Mouse (Mus musculus) CH12.LX (cell line): ENCODE measurements at regions not wholly inside any gene's neighbourhood (a gene's known extent, or its start where the extent isn't known, plus 50 kb on each side); places are given as distances from the start of the nearest gene placed in this dataset.

ENCODE experiments used
- DNase-seq: peaks from one replicate; pipeline ENCODE4 v3.0.0-alpha.2; 2013; ENCODE audit errors: extremely low read depth
- H3K27ac ChIP-seq: 2 replicates; pipeline ENCODE4 v1.5.1; 2012; ENCODE audit warnings: low read depth, mild to moderate bottlenecking, control low read depth, moderate library complexity; ENCODE audit not compliant: insufficient read depth
- H3K27me3 ChIP-seq: replicated peaks from 2 replicates; pipeline ENCODE3; 2012; ENCODE audit warnings: inconsistent platforms
- H3K36me3 ChIP-seq, 2 experiments: replicated peaks in 1 of 2; 2 replicates each; pipeline versions ENCODE3 to v1.6.1; 2012; ENCODE audit warnings: inconsistent platforms in 1 of 2, low read length in 1 of 2, mild to moderate bottlenecking in 1 of 2, mixed read lengths in 1 of 2, moderate library complexity in 1 of 2; ENCODE audit not compliant: control insufficient read depth in 1 of 2, insufficient read depth in 1 of 2
- H3K4me1 ChIP-seq, 2 experiments: 2 replicates each; pipeline ENCODE4 v1.6.1; 2012; ENCODE audit warnings: inconsistent platforms in 1 of 2, moderate library complexity in 1 of 2; ENCODE audit not compliant: insufficient read depth in 2 of 2, control insufficient read depth in 1 of 2
- H3K4me2 ChIP-seq: 2 replicates; pipeline ENCODE4 v1.6.1; 2012; ENCODE audit warnings: low read depth, mild to moderate bottlenecking, control low read depth; ENCODE audit not compliant: poor library complexity, insufficient read depth, severe bottlenecking
- H3K4me3 ChIP-seq, 3 experiments: fragments of 150-350 bp in 1 of 3; sonication (generic) in 1 of 3; replicated peaks in 1 of 3; 2 replicates each; pipeline versions ENCODE3 to v1.5.1; 2011 to 2012; ENCODE audit warnings: low read depth in 2 of 3, low read length in 2 of 3, mild to moderate bottlenecking in 2 of 3, moderate library complexity in 2 of 3, control low read depth in 1 of 3, improper control_type of control experiment in 1 of 3, inconsistent platforms in 1 of 3, mixed read lengths in 1 of 3; ENCODE audit not compliant: poor library complexity in 1 of 3
- H3K79me2 ChIP-seq: replicated peaks from 2 replicates; pipeline ENCODE4 v1.6.1; 2012; ENCODE audit warnings: mild to moderate bottlenecking, moderate library complexity; ENCODE audit not compliant: control insufficient read depth, poor library complexity, insufficient read depth, severe bottlenecking; ENCODE audit errors: extremely low read depth
- H3K9ac ChIP-seq: 2 replicates; pipeline ENCODE4 v1.6.1; 2012; ENCODE audit warnings: low read depth, mild to moderate bottlenecking, control low read depth, moderate library complexity; ENCODE audit not compliant: insufficient read depth
- H3K9me3 ChIP-seq: replicated peaks from 2 replicates; pipeline ENCODE3; 2012; ENCODE audit warnings: low read length, inconsistent platforms, mixed read lengths
- CTCF ChIP-seq, 2 experiments: IDR thresholded peaks in 1 of 2; conservative IDR thresholded peaks in 1 of 2; 2 replicates each; pipeline ENCODE4 v1.5.1; 2011 to 2012; ENCODE audit warnings: low read depth in 2 of 2, low read length in 2 of 2, improper control_type of control experiment in 1 of 2, inconsistent platforms in 1 of 2, mild to moderate bottlenecking in 1 of 2, moderate library complexity in 1 of 2
- EP300 ChIP-seq: IDR thresholded peaks from 2 replicates; pipeline ENCODE4 v1.6.1; 2011; ENCODE audit warnings: low read length, improper control_type of control experiment
- GABPA ChIP-seq: IDR thresholded peaks from 2 replicates; pipeline ENCODE4 v1.6.1; 2012; ENCODE audit warnings: low read depth, low read length, improper control_type of control experiment, inconsistent platforms; ENCODE audit not compliant: insufficient replicate concordance
- HCFC1 ChIP-seq: IDR thresholded peaks from 2 replicates; pipeline ENCODE4 v1.6.1; 2012; ENCODE audit warnings: low read depth, mild to moderate bottlenecking, inconsistent platforms, low read length, improper control_type of control experiment
- IRF4 ChIP-seq: IDR thresholded peaks from 2 replicates; pipeline ENCODE4 v1.6.1; 2014; ENCODE audit warnings: low read depth, mild to moderate bottlenecking, inconsistent platforms, low read length, improper control_type of control experiment
- JUND ChIP-seq: conservative IDR thresholded peaks from 2 replicates; pipeline ENCODE4 v1.6.1; 2011; ENCODE audit warnings: low read depth, low read length, improper control_type of control experiment
- KAT2A ChIP-seq: IDR thresholded peaks from 2 replicates; pipeline ENCODE4 v1.6.1; 2012; ENCODE audit warnings: low read length, improper control_type of control experiment, inconsistent platforms; ENCODE audit not compliant: insufficient replicate concordance
- MYC ChIP-seq: IDR thresholded peaks from 2 replicates; pipeline ENCODE4 v1.6.1; 2011; ENCODE audit warnings: low read depth, mild to moderate bottlenecking, improper control_type of control experiment, low read length
- NELFE ChIP-seq: IDR thresholded peaks from 2 replicates; pipeline ENCODE4 v1.6.1; 2011; ENCODE audit warnings: low read depth, low read length, improper control_type of control experiment
- PAX5 ChIP-seq: IDR thresholded peaks from 2 replicates; pipeline ENCODE4 v1.6.1; 2012; ENCODE audit warnings: low read length, inconsistent platforms, mixed read lengths
- POLR2A ChIP-seq: IDR thresholded peaks from 2 replicates; pipeline ENCODE4 v1.6.1; 2011; ENCODE audit warnings: low read depth, mild to moderate bottlenecking, improper control_type of control experiment, low read length
- POLR2AphosphoS2 ChIP-seq: IDR thresholded peaks from 2 replicates; pipeline ENCODE4 v1.6.1; 2011; ENCODE audit warnings: low read depth, low read length, improper control_type of control experiment
- RAD21 ChIP-seq: IDR thresholded peaks from 2 replicates; pipeline ENCODE4 v1.6.1; 2011; ENCODE audit warnings: low read depth, mild to moderate bottlenecking, low read length, improper control_type of control experiment, moderate library complexity
- SIN3A ChIP-seq: IDR thresholded peaks from 2 replicates; pipeline ENCODE4 v1.6.1; 2012; ENCODE audit warnings: low read length, improper control_type of control experiment, inconsistent platforms
- SMC3 ChIP-seq: IDR thresholded peaks from 2 replicates; pipeline ENCODE4 v1.6.1; 2011; ENCODE audit warnings: low read depth, low read length, improper control_type of control experiment
- TCF12 ChIP-seq: IDR thresholded peaks from 2 replicates; pipeline ENCODE4 v1.6.1; 2014; ENCODE audit warnings: low read depth, mild to moderate bottlenecking, inconsistent platforms, low read length, improper control_type of control experiment
- USF1 ChIP-seq: IDR thresholded peaks from 2 replicates; pipeline ENCODE4 v1.6.1; 2014; ENCODE audit warnings: low read depth, mild to moderate bottlenecking, inconsistent platforms, low read length, improper control_type of control experiment
- ZC3H11A ChIP-seq: IDR thresholded peaks from 2 replicates; pipeline ENCODE4 v1.6.1; 2012; ENCODE audit warnings: low read depth, mild to moderate bottlenecking, inconsistent platforms, low read length, improper control_type of control experiment
- ZMIZ1 ChIP-seq: IDR thresholded peaks from 2 replicates; pipeline ENCODE4 v1.6.1; 2012; ENCODE audit warnings: low read depth, mild to moderate bottlenecking, inconsistent platforms, low read length, improper control_type of control experiment
- dilution Hi-C: fragments of 300-500 bp; cut with MboI; formaldehyde crosslinking; loops from 2 replicates; pipeline ENCODE4 v1.14.3; 2020; ENCODE audit warnings: low sequenced_read_pairs; ENCODE audit not compliant: extremely low pct_unique_long_range_greater_than_20kb, extremely low pct_ligation_motif_present
- in situ Hi-C: fragments of 300-500 bp; cut with MboI; formaldehyde crosslinking; loops from 3 replicates; pipeline ENCODE4 v1.14.3; 2019; ENCODE audit warnings: low sequenced_read_pairs, low pct_ligation_motif_present, low pct_unique_long_range_greater_than_20kb, mixed read lengths

- TF ChIP-seq EP300 (no peak), POLR2AphosphoS2 (no peak), MYC (no peak), ZMIZ1 (no peak), RAD21 (no peak)
- Histone ChIP-seq H3K36me3 (no peaks in the 10 kb centered on the region), H3K4me1 (no peaks in the 10 kb centered on the region), H3K4me2 (no peak overlapping the region), H3K27ac (no peak overlapping the region), H3K79me2 (no peaks in the 10 kb centered on the region), H3K9ac (no peak overlapping the region), H3K9me3 (peaks cover 85% of the 10 kb centered on the region), H3K27me3 (no peaks in the 10 kb centered on the region), H3K4me3 (no peak overlapping the region)
- in situ Hi-C loops: no loop called here
- dilution Hi-C loops: no loop called here
- DNase-seq: no peak
Observed at GRCm38 (mm10) chr12:107230097-107230496, 258.3 kb upstream of the 3110018I06Rik start.

DNA sequence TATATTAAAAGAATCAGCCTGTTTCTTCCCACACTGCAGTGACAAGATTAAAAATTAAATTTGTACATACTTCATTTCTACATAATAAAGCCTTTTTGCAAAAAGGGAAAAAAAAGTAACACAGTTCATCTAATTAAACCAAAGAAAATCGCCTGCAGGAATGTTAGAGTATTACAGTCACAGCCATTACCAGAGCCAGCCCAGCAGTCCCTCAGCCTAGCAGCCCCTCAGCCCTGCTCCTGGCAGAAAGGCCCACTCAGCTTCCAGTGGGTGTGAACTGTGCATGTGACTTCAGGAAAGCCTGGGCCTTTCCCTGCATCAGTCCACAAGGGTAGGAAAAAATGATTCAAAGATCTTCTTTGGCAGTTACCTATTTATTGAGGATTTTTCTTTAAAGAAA is 256.8 kb upstream of the 3110018I06Rik start:
- TF ChIP-seq NELFE (no peak), HCFC1 (no peak)
- Histone ChIP-seq H3K79me2 (no peaks in the 10 kb centered on the region), H3K36me3 (no peaks in the 10 kb centered on the region), H3K4me2 (no peak overlapping the region), H3K4me3 (no peak overlapping the region), H3K27me3 (no peaks in the 10 kb centered on the region), H3K9ac (no peak overlapping the region), H3K27ac (no peak overlapping the region), H3K9me3 (peaks cover 85% of the 10 kb centered on the region), H3K4me1 (no peaks in the 10 kb centered on the region)
- DNase-seq: no peak
- in situ Hi-C loops: no loop called here
- dilution Hi-C loops: no loop called here

GRCm38 (mm10) chr12:107250747-107251470 is 237.5 kb upstream of the 3110018I06Rik start:
- Histone ChIP-seq H3K4me2 (no peak overlapping the region), H3K4me1 (no peaks in the 10 kb centered on the region), H3K4me3 (no peak overlapping the region), H3K27me3 (no peaks in the 10 kb centered on the region), H3K36me3 (no peaks in the 10 kb centered on the region), H3K9me3 (peaks cover 92% of the 10 kb centered on the region), H3K9ac (no peak overlapping the region), H3K27ac (no peak overlapping the region), H3K79me2 (no peaks in the 10 kb centered on the region)
- dilution Hi-C loops (no loop called here), in situ Hi-C loops (no loop called here)
- TF ChIP-seq EP300 (no peak), IRF4 (no peak), JUND (no peak), USF1 (no peak), GABPA (no peak), ZC3H11A (no peak), SIN3A (no peak), ZMIZ1 (no peak), PAX5 (no peak), TCF12 (no peak), CTCF (conservative IDR thresholded peaks at IDR 0.05 in 1 of 2, IDR thresholded peaks at IDR 0.05 in 1 of 2; ENCODE audit: low read depth in 2 of 2, low read length in 2 of 2) (no peak), SMC3 (no peak), RAD21 (no peak), POLR2A (no peak), KAT2A (no peak)
- no peak for DNase-seq
